Mouse (Mus musculus): ENCODE measurements around the gene Fam180a.

GRCm38 (mm10) chr6:35349784-35350183 is 23.8 kb upstream of the Fam180a start:
- TF ChIP-seq CTCF (conservative IDR thresholded peaks at IDR 0.05; ENCODE audit: low read length) (no peak), NANOG (IDR thresholded peaks at IDR 0.05; ENCODE audit: borderline replicate concordance, low read length) (no peak)
